Mouse (Mus musculus): ENCODE data around the gene Stac. TPM values are rescaled to one million over a fixed set of nuclear protein-coding genes. Genes with fewer than 3 reads are reported as not detected.

Stac gene
- polyA plus RNA-seq, 1 experiment: 0.67 TPM

DNA sequence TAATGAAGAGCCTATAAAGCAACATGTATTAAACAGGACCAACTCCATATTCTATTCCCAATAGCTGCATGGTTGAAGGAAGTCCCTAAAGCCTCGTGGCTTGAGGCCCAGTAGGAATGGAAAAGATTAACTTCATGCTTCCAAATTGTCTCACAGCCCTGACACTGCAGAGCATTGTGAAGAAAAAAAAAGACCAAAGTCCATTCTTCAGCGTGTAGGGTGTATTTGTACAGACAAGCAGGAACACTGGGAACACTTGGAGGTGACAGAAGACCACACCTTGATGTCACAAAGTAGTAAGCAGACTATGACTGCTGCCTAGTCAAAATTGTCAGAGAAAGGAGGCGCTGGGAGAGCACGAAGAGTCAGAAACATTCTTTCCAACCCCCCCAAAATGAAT lies 45.9 kb downstream of the Stac start:
- no peak for TF ChIP-seq TCF12 (IDR thresholded peaks at IDR 0.05; ENCODE audit: insufficient read depth, poor library complexity, severe bottlenecking)
- no peak for TF ChIP-seq MAX (IDR thresholded peaks at IDR 0.05; ENCODE audit: low read depth)
- TF ChIP-seq POLR2AphosphoS2 (IDR thresholded peaks at IDR 0.05; ENCODE audit: insufficient read length, low read depth): no peak
- no peak for TF ChIP-seq MYOG (IDR thresholded peaks at IDR 0.05; ENCODE audit: control insufficient read depth in 1 of 3, insufficient read depth in 1 of 3, insufficient read length in 2 of 3, low read depth in 2 of 3)
- TF ChIP-seq POLR2A (IDR thresholded peaks at IDR 0.05; ENCODE audit: insufficient read length, low read depth): no peak
- no peak for TF ChIP-seq MYOD1 (IDR thresholded peaks at IDR 0.05; ENCODE audit: control insufficient read depth in 1 of 3, insufficient read length in 2 of 3, low read depth in 2 of 3)
- no peak for TF ChIP-seq USF1 (IDR thresholded peaks at IDR 0.05; ENCODE audit: low read depth)
- TF ChIP-seq TCF3 (IDR thresholded peaks at IDR 0.05; ENCODE audit: insufficient read length, low read depth): no peak
- TF ChIP-seq CEBPB (IDR thresholded peaks at IDR 0.05; ENCODE audit: insufficient read depth, poor library complexity, severe bottlenecking): no peak
- TF ChIP-seq SRF (IDR thresholded peaks at IDR 0.05; ENCODE audit: control insufficient read depth, insufficient read length, low read depth): no peak
- H3ac ChIP-seq (ENCODE audit: control insufficient read depth, insufficient read length): no peak overlapping the region
- H3K36me3 ChIP-seq (ENCODE audit: control insufficient read depth, insufficient read depth): no peaks in the 10 kb centered on the region
- H3K27me3 ChIP-seq (ENCODE audit: control insufficient read depth, insufficient read depth, insufficient read length): no peaks in the 10 kb centered on the region
- no peaks in the 10 kb centered on the region for H3K79me2 ChIP-seq (ENCODE audit: control insufficient read depth, insufficient read depth)
- no peak overlapping the region for H3K4me2 ChIP-seq (ENCODE audit: low read depth)
- H3K4me3 ChIP-seq: no peak overlapping the region

DNA sequence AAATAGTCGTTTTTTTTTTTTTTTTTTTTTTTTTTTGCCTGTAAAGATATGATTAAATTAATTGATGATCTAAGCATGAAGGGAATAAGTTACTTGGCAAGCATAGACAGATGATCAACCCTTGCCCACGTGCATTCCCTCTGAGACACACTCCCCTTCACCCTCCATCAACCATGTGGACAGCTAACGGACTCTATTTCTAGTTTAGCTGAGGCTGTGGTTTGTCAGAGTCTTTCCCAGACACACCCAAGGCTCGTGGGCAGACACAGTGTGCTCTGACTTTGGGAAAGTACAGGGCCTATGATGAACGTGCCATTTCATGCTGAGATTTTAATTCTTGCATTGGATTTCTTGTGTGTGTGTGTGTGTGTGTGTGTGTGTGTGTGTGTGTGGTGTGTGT lies 46.8 kb downstream of the Stac start:
- Histone ChIP-seq H3K79me2 (ENCODE audit: control insufficient read depth, insufficient read depth) (no peaks in the 10 kb centered on the region), H3K36me3 (ENCODE audit: control insufficient read depth, insufficient read depth) (no peaks in the 10 kb centered on the region), H3K4me2 (ENCODE audit: low read depth) (no peak overlapping the region), H3K4me3 (no peak overlapping the region), H3K27me3 (ENCODE audit: control insufficient read depth, insufficient read depth, insufficient read length) (no peaks in the 10 kb centered on the region), H3ac (ENCODE audit: control insufficient read depth, insufficient read length) (no peak overlapping the region)
- TF ChIP-seq MAX (IDR thresholded peaks at IDR 0.05; ENCODE audit: low read depth): no peak
- no peak for TF ChIP-seq POLR2A (IDR thresholded peaks at IDR 0.05; ENCODE audit: insufficient read length, low read depth)
- TF ChIP-seq MYOD1 (IDR thresholded peaks at IDR 0.05; ENCODE audit: control insufficient read depth in 1 of 3, insufficient read length in 2 of 3, low read depth in 2 of 3): no peak
- no peak for TF ChIP-seq POLR2AphosphoS2 (IDR thresholded peaks at IDR 0.05; ENCODE audit: insufficient read length, low read depth)
- TF ChIP-seq USF1 (IDR thresholded peaks at IDR 0.05; ENCODE audit: low read depth): no peak
- no peak for TF ChIP-seq REST (IDR thresholded peaks at IDR 0.05; ENCODE audit: insufficient read depth, insufficient read length)
- no peak for TF ChIP-seq TCF3 (IDR thresholded peaks at IDR 0.05; ENCODE audit: insufficient read length, low read depth)
- TF ChIP-seq TCF12 (IDR thresholded peaks at IDR 0.05; ENCODE audit: insufficient read depth, poor library complexity, severe bottlenecking): no peak
- TF ChIP-seq E2F4 (IDR thresholded peaks at IDR 0.05; ENCODE audit: insufficient read depth): no peak
- TF ChIP-seq CEBPB (IDR thresholded peaks at IDR 0.05; ENCODE audit: insufficient read depth, poor library complexity, severe bottlenecking): no peak

DNA sequence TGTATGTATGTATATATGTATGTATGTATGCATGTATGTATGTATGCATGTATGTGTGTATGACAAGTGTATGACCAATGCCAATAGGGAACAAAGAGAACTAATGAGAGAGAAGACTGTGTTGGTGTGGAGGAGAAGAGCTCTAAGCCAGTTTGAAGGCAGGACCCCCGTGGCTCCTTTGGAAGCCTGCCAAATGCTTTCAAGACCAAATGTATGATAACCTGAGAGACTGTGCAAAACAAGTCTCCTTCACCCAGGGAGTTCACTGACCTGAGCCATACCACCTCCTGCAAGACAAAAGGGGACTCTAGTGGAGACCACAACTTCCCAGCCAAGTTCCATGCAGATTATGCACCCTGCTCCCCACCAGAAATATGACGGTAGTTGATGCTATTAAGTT lies 52.5 kb downstream of the Stac start:
- Histone ChIP-seq H3ac (ENCODE audit: control insufficient read depth, insufficient read length) (no peak overlapping the region), H3K4me3 (no peak overlapping the region), H3K79me2 (ENCODE audit: control insufficient read depth, insufficient read depth) (no peaks in the 10 kb centered on the region), H3K36me3 (ENCODE audit: control insufficient read depth, insufficient read depth) (no peaks in the 10 kb centered on the region), H3K27me3 (ENCODE audit: control insufficient read depth, insufficient read depth, insufficient read length) (no peaks in the 10 kb centered on the region), H3K4me2 (ENCODE audit: low read depth) (no peak overlapping the region)
- no peak for TF ChIP-seq MAX (IDR thresholded peaks at IDR 0.05; ENCODE audit: low read depth)
- no peak for TF ChIP-seq POLR2AphosphoS2 (IDR thresholded peaks at IDR 0.05; ENCODE audit: insufficient read length, low read depth)
- no peak for TF ChIP-seq POLR2A (IDR thresholded peaks at IDR 0.05; ENCODE audit: insufficient read length, low read depth)
- TF ChIP-seq CEBPB (IDR thresholded peaks at IDR 0.05; ENCODE audit: insufficient read depth, poor library complexity, severe bottlenecking): no peak
- TF ChIP-seq REST (IDR thresholded peaks at IDR 0.05; ENCODE audit: insufficient read depth, insufficient read length): no peak
- no peak for TF ChIP-seq USF1 (IDR thresholded peaks at IDR 0.05; ENCODE audit: low read depth)
- TF ChIP-seq MYOG (IDR thresholded peaks at IDR 0.05; ENCODE audit: control insufficient read depth in 1 of 3, insufficient read depth in 1 of 3, insufficient read length in 2 of 3, low read depth in 2 of 3): no peak
- no peak for TF ChIP-seq TCF3 (IDR thresholded peaks at IDR 0.05; ENCODE audit: insufficient read length, low read depth)
- TF ChIP-seq MYOD1 (IDR thresholded peaks at IDR 0.05; ENCODE audit: control insufficient read depth in 1 of 3, insufficient read length in 2 of 3, low read depth in 2 of 3): no peak
- no peak for TF ChIP-seq SRF (IDR thresholded peaks at IDR 0.05; ENCODE audit: control insufficient read depth, insufficient read length, low read depth)
- TF ChIP-seq TCF12 (IDR thresholded peaks at IDR 0.05; ENCODE audit: insufficient read depth, poor library complexity, severe bottlenecking): no peak
- no peak for TF ChIP-seq E2F4 (IDR thresholded peaks at IDR 0.05; ENCODE audit: insufficient read depth)

DNA sequence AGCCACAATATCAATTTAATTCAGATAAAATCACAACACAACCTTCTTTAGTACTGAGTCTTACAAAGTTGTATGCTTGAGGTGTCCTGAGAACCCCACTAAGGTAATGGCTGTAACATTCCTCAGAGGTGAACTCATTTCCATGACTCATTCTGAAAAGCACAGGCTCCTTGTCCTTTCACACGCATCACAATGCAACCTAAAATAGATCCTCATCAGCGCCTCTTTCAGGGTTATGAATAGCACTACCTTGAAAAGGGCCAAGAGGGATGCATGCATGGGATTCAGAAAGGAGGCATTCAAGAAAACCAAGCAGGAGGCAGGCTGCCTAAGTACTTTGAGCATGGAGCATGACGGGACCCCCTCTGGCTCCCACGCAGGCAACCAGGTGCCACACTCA lies 57.3 kb downstream of the Stac start:
- H3K4me2 ChIP-seq (ENCODE audit: low read depth): no peak overlapping the region
- no peaks in the 10 kb centered on the region for H3K79me2 ChIP-seq (ENCODE audit: control insufficient read depth, insufficient read depth)
- H3ac ChIP-seq (ENCODE audit: control insufficient read depth, insufficient read length): no peak overlapping the region
- H3K4me3 ChIP-seq: no peak overlapping the region
- H3K36me3 ChIP-seq (ENCODE audit: control insufficient read depth, insufficient read depth): no peaks in the 10 kb centered on the region
- no peak for TF ChIP-seq TCF3 (IDR thresholded peaks at IDR 0.05; ENCODE audit: insufficient read length, low read depth)
- no peak for TF ChIP-seq MAX (IDR thresholded peaks at IDR 0.05; ENCODE audit: low read depth)
- TF ChIP-seq REST (IDR thresholded peaks at IDR 0.05; ENCODE audit: insufficient read depth, insufficient read length): no peak
- TF ChIP-seq MYOG (IDR thresholded peaks at IDR 0.05; ENCODE audit: control insufficient read depth in 1 of 3, insufficient read depth in 1 of 3, insufficient read length in 2 of 3, low read depth in 2 of 3): no peak
- TF ChIP-seq E2F4 (IDR thresholded peaks at IDR 0.05; ENCODE audit: insufficient read depth): no peak
- TF ChIP-seq MYOD1 (IDR thresholded peaks at IDR 0.05; ENCODE audit: control insufficient read depth in 1 of 3, insufficient read length in 2 of 3, low read depth in 2 of 3): no peak
- TF ChIP-seq TCF12 (IDR thresholded peaks at IDR 0.05; ENCODE audit: insufficient read depth, poor library complexity, severe bottlenecking): no peak
- TF ChIP-seq SRF (IDR thresholded peaks at IDR 0.05; ENCODE audit: control insufficient read depth, insufficient read length, low read depth): no peak
- no peak for TF ChIP-seq POLR2A (IDR thresholded peaks at IDR 0.05; ENCODE audit: insufficient read length, low read depth)
- no peaks in the 10 kb centered on the region for H3K27me3 ChIP-seq (ENCODE audit: control insufficient read depth, insufficient read depth, insufficient read length)

DNA sequence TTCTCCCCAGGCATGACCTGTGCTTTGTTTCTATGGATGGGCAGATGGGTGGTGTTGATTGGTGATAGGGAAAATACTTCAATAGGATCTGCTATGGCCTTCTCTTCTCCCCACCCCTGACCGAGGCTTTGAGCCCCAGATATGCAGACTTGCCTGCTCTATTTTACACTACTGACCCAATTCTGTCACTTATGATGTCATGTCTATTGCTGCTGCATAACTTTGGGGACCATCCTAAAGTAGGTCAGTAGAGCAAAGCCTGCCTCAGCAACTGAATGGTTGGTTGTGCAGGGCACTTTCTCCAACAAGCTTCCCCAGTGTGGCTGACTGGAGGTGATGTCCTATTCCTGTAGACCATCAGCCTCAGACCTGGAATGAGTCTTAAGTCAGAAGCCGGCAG lies 69.0 kb downstream of the Stac start:
- Histone ChIP-seq H3ac (ENCODE audit: control insufficient read depth, insufficient read length) (no peak overlapping the region), H3K4me3 (no peak overlapping the region), H3K36me3 (ENCODE audit: control insufficient read depth, insufficient read depth) (no peaks in the 10 kb centered on the region), H3K27me3 (ENCODE audit: control insufficient read depth, insufficient read depth, insufficient read length) (no peaks in the 10 kb centered on the region), H3K4me2 (ENCODE audit: low read depth) (no peak overlapping the region), H3K79me2 (ENCODE audit: control insufficient read depth, insufficient read depth) (no peaks in the 10 kb centered on the region)
- no peak for TF ChIP-seq SRF (IDR thresholded peaks at IDR 0.05; ENCODE audit: control insufficient read depth, insufficient read length, low read depth)
- TF ChIP-seq USF1 (IDR thresholded peaks at IDR 0.05; ENCODE audit: low read depth): no peak
- no peak for TF ChIP-seq MYOD1 (IDR thresholded peaks at IDR 0.05; ENCODE audit: control insufficient read depth in 1 of 3, insufficient read length in 2 of 3, low read depth in 2 of 3)
- no peak for TF ChIP-seq MYOG (IDR thresholded peaks at IDR 0.05; ENCODE audit: control insufficient read depth in 1 of 3, insufficient read depth in 1 of 3, insufficient read length in 2 of 3, low read depth in 2 of 3)
- no peak for TF ChIP-seq MAX (IDR thresholded peaks at IDR 0.05; ENCODE audit: low read depth)
- no peak for TF ChIP-seq TCF12 (IDR thresholded peaks at IDR 0.05; ENCODE audit: insufficient read depth, poor library complexity, severe bottlenecking)
- TF ChIP-seq POLR2A (IDR thresholded peaks at IDR 0.05; ENCODE audit: insufficient read length, low read depth): no peak
- TF ChIP-seq E2F4 (IDR thresholded peaks at IDR 0.05; ENCODE audit: insufficient read depth): no peak
- TF ChIP-seq CEBPB (IDR thresholded peaks at IDR 0.05; ENCODE audit: insufficient read depth, poor library complexity, severe bottlenecking): no peak
- TF ChIP-seq TCF3 (IDR thresholded peaks at IDR 0.05; ENCODE audit: insufficient read length, low read depth): no peak
- no peak for TF ChIP-seq POLR2AphosphoS2 (IDR thresholded peaks at IDR 0.05; ENCODE audit: insufficient read length, low read depth)
- TF ChIP-seq REST (IDR thresholded peaks at IDR 0.05; ENCODE audit: insufficient read depth, insufficient read length): no peak

Data from myocyte (in vitro differentiated cells).